Mouse (Mus musculus): ENCODE results near the gene Angptl2. TPM values are rescaled to one million over a fixed set of nuclear protein-coding genes. Genes with fewer than 3 reads are reported as not detected.

Angptl2 gene
- polyA plus RNA-seq, 1 experiment: 6.8 TPM

- H3K4me1 ChIP-seq (ENCODE audit: control insufficient read depth, insufficient read depth, low read length): no peaks in the 10 kb centered on the region; the same call in 1 of the 2 replicates
- H3K27ac ChIP-seq (ENCODE audit: control insufficient read depth, insufficient read depth, low read depth, low read length, poor library complexity): no peak overlapping the region
- 86% methylated on average over 4 of the region's 4 CpGs for WGBS
- no peak for TF ChIP-seq CTCF (IDR thresholded peaks at IDR 0.05; ENCODE audit: control insufficient read depth, insufficient read depth, low read length)
- H3K4me3 ChIP-seq (replicated peaks; ENCODE audit: control insufficient read depth, low read depth, low read length): no peak overlapping the region
These were observed 3.8 kb downstream of the Angptl2 start for GRCm38 (mm10) chr2:33219637-33220036.

- Histone ChIP-seq H3K27ac (ENCODE audit: control insufficient read depth, insufficient read depth, low read depth, low read length, poor library complexity) (no peak overlapping the region), H3K4me1 (ENCODE audit: control insufficient read depth, insufficient read depth, low read length) (no peaks in the 10 kb centered on the region; the same call in 1 of the 2 replicates), H3K4me3 (replicated peaks; ENCODE audit: control insufficient read depth, low read depth, low read length) (no peak overlapping the region)
- TF ChIP-seq CTCF (IDR thresholded peaks at IDR 0.05; ENCODE audit: control insufficient read depth, insufficient read depth, low read length): no peak
- 80% methylated on average over 6 of the region's 6 CpGs for WGBS
These were observed 4.4 kb downstream of the Angptl2 start for GRCm38 (mm10) chr2:33220246-33220645.

GRCm38 (mm10) chr2:33220674-33221338, 4.9 kb downstream of the Angptl2 start:
- no peak for TF ChIP-seq POLR2A (IDR thresholded peaks at IDR 0.05; ENCODE audit: borderline replicate concordance, control insufficient read depth, low read depth, low read length)
- no peak for TF ChIP-seq CTCF (IDR thresholded peaks at IDR 0.05; ENCODE audit: control insufficient read depth, insufficient read depth, low read length)
- 80% methylated on average over 10 of the region's 10 CpGs for WGBS
- Histone ChIP-seq H3K27ac (ENCODE audit: control insufficient read depth, insufficient read depth, low read depth, low read length, poor library complexity) (no peak overlapping the region), H3K4me3 (replicated peaks; ENCODE audit: control insufficient read depth, low read depth, low read length) (no peak overlapping the region), H3K4me1 (ENCODE audit: control insufficient read depth, insufficient read depth, low read length) (no peaks in the 10 kb centered on the region)

- no peak overlapping the region for H3K4me3 ChIP-seq (replicated peaks; ENCODE audit: control insufficient read depth, low read depth, low read length)
- no peak overlapping the region for H3K27ac ChIP-seq (ENCODE audit: control insufficient read depth, insufficient read depth, low read depth, low read length, poor library complexity)
- no peaks in the 10 kb centered on the region for H3K4me1 ChIP-seq (ENCODE audit: control insufficient read depth, insufficient read depth, low read length)
- TF ChIP-seq CTCF (IDR thresholded peaks at IDR 0.05; ENCODE audit: control insufficient read depth, insufficient read depth, low read length): no peak
- TF ChIP-seq POLR2A (IDR thresholded peaks at IDR 0.05; ENCODE audit: borderline replicate concordance, control insufficient read depth, low read depth, low read length): no peak
- WGBS: 22% methylated on average over 11 of the region's 11 CpGs
These were observed 5.6 kb downstream of the Angptl2 start for GRCm38 (mm10) chr2:33221339-33221900.

DNA sequence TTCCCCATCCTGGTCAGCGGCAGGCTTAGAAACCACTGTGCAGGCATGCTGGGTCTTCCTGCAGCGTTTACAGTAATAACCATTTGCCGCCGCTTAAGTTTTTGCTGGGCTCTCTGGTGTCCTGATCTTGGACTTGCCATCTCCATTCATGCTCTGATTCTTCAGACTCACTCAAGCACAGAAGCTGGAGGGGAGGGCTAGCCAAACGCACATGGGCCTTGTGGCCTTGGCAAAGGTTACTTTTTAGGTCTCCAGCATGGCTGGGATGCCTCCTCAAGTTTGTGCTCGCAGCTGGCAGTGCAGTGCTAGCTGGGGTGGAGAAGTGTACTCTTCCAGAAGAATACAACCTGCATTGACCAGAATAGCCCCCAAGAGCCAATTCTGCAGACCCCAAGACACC, 6.6 kb downstream of the Angptl2 start:
- whole genome bisulfite sequencing: 52% methylated on average over 6 of the region's 6 CpGs
- Histone ChIP-seq H3K4me3 (replicated peaks; ENCODE audit: control insufficient read depth, low read depth, low read length) (no peak overlapping the region), H3K27ac (ENCODE audit: control insufficient read depth, insufficient read depth, low read depth, low read length, poor library complexity) (no peak overlapping the region), H3K4me1 (ENCODE audit: control insufficient read depth, insufficient read depth, low read length) (no peaks in the 10 kb centered on the region)
- TF ChIP-seq POLR2A (IDR thresholded peaks at IDR 0.05; ENCODE audit: borderline replicate concordance, control insufficient read depth, low read depth, low read length): no peak
- no peak for TF ChIP-seq CTCF (IDR thresholded peaks at IDR 0.05; ENCODE audit: control insufficient read depth, insufficient read depth, low read length)

DNA sequence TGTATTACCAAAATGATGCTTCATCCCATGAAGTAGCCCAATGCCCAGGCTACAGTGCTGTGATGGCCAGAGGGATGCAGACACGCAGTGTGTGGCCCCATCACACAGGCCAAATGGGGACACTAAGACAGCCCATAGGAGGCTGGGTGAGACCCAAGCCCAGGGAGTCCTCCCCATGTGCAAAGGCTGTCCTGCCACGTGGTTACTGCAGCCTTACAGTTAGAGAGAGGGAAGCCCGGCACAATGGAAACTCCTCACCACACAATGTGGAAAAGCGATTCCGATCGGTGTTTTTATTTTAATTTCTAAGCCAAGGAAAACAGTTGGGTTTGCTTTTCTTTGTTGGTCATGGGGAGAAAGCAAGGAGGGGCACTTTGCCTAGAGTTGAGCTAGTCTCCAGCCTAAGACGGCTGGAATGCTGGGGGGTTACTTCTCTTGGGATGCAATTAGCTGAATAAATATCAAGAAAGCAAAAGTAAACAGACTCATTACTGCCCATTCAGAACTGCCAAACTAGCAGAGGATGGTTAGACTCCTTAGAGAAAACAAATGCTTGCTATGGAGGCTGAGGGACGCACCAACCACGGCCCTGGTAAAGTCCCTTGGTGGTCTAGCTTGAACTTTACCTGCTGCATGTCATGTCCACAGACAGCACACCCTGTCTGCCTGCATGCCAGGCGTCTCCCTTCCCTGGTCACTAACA, 7.9 kb downstream of the Angptl2 start:
- Histone ChIP-seq H3K4me1 (ENCODE audit: control insufficient read depth, insufficient read depth, low read length) (no peaks in the 10 kb centered on the region), H3K27ac (ENCODE audit: control insufficient read depth, insufficient read depth, low read depth, low read length, poor library complexity) (no peak overlapping the region), H3K4me3 (replicated peaks; ENCODE audit: control insufficient read depth, low read depth, low read length) (no peak overlapping the region)
- WGBS: 84% methylated on average over 10 of the region's 10 CpGs
- no peak for TF ChIP-seq POLR2A (IDR thresholded peaks at IDR 0.05; ENCODE audit: borderline replicate concordance, control insufficient read depth, low read depth, low read length)
- TF ChIP-seq CTCF (IDR thresholded peaks at IDR 0.05; ENCODE audit: control insufficient read depth, insufficient read depth, low read length): no peak

DNA sequence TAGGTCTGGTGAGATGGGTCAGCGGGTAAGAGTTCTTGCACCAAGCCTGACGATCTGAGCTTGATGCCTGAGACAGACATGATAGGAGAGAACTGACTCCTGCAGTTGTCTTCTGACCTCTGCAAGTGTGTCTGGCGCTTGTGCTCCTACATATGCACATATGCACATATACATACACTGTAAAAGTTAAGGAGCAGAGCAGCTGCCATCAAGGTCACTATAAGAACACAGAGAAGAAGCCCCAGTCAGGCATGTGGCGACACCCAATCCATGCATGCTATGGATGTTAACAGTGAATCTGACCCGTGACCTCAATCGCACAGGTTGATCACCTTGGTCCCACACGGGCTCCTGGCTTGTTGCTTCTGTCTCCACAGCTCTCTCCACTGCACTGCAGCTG, 10.1 kb downstream of the Angptl2 start:
- no peak overlapping the region for H3K27ac ChIP-seq (ENCODE audit: control insufficient read depth, insufficient read depth, low read depth, low read length, poor library complexity)
- WGBS: 81% methylated on average over 7 of the region's 7 CpGs
- no peak overlapping the region for H3K4me3 ChIP-seq (replicated peaks; ENCODE audit: control insufficient read depth, low read depth, low read length)
- no peak for TF ChIP-seq POLR2A (IDR thresholded peaks at IDR 0.05; ENCODE audit: borderline replicate concordance, control insufficient read depth, low read depth, low read length)
- no peaks in the 10 kb centered on the region for H3K4me1 ChIP-seq (ENCODE audit: control insufficient read depth, insufficient read depth, low read length)

- no peak overlapping the region for H3K4me3 ChIP-seq (replicated peaks; ENCODE audit: control insufficient read depth, low read depth, low read length)
- no peak overlapping the region for H3K27ac ChIP-seq (ENCODE audit: control insufficient read depth, insufficient read depth, low read depth, low read length, poor library complexity)
- no peak for TF ChIP-seq CTCF (IDR thresholded peaks at IDR 0.05; ENCODE audit: control insufficient read depth, insufficient read depth, low read length)
- TF ChIP-seq POLR2A (IDR thresholded peaks at IDR 0.05; ENCODE audit: borderline replicate concordance, control insufficient read depth, low read depth, low read length): no peak
- no peaks in the 10 kb centered on the region for H3K4me1 ChIP-seq (ENCODE audit: control insufficient read depth, insufficient read depth, low read length)
- WGBS: 83% methylated on average over 11 of the region's 11 CpGs
These were observed 12.2 kb downstream of the Angptl2 start for GRCm38 (mm10) chr2:33228077-33228476.
